Mouse (Mus musculus): Measurements from ENCODE around the gene Sugp1.
"Not testable (repeated sequence)": the region's sequence is repeated elsewhere in the genome, so short reads cannot be mapped to it uniquely, and the experiment has no call there.

Gene Sugp1

GRCm38 (mm10) chr8:70042583-70043455 is at the start of gene Sugp1, which contains the start of gene Mau2:
Sugp1 (plus strand) TSS chr8:70042813.
Mau2 (minus strand) TSS chr8:70042734.
- DNase-seq: peak; percentile 96

GRCm38 (mm10) chr8:69995422-69995775 is 47.2 kb upstream of the Sugp1 start:
- DNase-seq: no peak

DNA sequence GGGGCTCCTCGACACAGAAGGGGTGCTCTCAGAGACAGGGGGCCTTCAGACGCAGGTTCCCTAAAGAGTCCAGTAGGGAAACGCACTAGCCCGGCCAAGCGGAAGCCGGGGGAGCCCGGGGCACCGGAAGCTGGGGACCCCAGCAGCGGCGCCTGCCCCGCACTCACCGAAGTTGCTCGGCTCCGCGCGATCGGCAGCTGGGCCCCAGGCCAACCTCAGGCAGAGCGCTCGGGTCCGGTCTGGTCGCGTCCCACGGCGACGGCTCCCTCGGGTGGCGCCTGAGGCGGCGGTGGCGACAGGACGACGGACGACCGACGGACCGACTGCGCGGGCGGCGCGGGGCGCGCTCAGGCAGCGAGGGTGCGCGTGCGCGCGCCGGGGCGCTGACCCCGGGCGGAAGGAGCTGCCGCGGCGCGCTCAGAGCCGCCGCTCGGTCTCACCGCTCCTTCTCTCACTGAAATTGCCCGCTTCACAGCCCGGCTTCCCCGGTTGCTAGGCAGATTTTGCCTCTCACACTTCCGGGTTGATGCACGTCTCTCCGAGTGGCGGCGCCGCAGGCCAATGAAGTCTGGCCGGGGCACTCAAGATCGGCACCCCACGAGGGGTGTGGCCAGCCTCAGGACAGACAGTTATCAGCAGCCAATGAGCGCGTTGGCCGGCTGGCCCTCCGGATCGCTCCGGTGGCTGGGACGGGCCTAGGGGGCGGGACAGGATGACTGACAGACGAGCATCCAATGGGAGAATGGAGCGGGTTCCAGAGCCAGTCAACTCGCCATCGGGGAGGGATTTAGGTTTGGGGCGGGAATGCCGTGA is 46.6 kb upstream of the Sugp1 start, which contains the start of gene Gatad2a:
TSS of gene Gatad2a (minus strand) at position 609 of the 813 bp plus-strand sequence.
- DNase-seq: peak; percentile 100

GRCm38 (mm10) chr8:69996589-69997285 is 45.9 kb upstream of the Sugp1 start:
- no peak for DNase-seq

DNA sequence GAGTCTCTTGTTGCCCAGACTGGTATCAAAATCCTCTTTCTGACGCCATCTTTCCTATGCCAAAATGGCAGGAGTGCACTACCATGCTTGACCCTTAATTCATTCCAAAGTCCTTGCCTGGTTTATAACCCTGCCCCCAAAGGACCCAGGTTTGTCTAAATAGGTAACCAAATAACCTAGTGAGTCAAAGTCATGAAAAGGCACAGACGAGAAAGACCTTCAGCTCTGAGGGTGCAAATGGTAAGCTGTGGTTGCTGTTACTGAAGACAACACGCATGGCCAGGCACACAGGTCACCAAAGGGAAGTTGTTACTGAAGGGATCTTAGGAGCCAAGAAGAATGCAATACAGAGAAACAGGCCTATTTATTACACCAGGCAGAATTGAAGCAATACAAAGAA is 43.9 kb upstream of the Sugp1 start:
- DNase-seq: no peak

DNA sequence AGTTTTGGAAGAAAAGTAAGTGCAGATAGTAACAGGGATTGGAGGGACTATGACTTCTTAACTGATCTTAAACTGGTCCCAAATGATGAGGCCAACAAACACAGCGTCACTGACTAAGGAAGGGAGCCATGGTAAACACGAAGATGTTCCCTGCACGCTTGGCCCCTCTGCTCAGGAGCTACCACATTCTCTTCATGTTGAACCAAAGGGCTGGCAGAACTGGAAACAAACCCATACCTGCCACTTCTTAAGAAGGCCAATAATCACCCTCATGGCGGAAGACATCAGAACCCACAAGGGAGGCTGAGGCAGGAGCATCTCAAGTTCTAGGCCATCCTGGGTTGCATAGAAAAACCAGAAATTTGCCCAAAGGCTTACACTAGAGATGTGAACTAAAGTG is 43.4 kb upstream of the Sugp1 start:
- DNase-seq: no peak

- DNase-seq: no peak
Measured at GRCm38 (mm10) chr8:70000226-70000625, 42.4 kb upstream of the Sugp1 start.

- peak; percentile 38 for DNase-seq
Measured at GRCm38 (mm10) chr8:70001176-70001891, 41.3 kb upstream of the Sugp1 start.

DNA sequence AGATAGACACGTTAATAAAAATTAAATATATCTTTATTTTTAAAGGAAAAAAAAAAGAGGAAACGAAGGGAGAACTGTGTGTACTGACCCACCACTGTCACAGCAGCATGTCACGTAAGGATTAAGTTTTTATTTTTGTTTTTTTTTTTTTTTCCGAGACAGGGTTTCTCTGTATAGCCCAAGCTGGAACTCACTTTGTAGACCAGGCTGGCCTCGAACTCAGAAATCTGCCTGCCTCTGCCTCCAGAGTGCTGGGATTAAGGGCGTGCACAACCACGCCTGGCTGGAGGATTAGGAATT is 40.8 kb upstream of the Sugp1 start:
- DNase-seq: not testable (repeated sequence)

DNA sequence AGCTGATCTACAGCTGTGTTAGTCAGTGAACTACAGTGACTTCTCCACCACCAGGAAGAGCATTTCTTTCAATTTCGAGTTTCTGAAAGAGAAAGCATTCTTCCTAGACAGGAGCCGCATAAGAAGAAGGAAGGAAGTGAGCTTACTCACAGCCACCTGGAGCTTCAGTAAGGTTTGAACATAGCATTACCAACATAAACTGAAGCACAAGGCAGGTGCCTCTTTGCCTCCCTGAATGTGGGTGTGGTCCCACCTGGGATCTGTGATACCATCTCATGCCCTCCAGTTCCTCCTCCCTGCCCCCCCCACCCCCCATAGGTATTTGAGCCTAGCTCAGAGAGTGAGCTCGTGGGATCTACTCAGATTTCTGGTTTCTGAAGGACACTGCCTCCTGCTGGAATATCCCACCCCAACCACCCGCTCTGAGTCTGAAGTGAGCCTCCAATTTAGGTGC is 39.4 kb upstream of the Sugp1 start:
- no peak for DNase-seq

GRCm38 (mm10) chr8:70004345-70004744 is 38.3 kb upstream of the Sugp1 start:
- no peak for DNase-seq

DNA sequence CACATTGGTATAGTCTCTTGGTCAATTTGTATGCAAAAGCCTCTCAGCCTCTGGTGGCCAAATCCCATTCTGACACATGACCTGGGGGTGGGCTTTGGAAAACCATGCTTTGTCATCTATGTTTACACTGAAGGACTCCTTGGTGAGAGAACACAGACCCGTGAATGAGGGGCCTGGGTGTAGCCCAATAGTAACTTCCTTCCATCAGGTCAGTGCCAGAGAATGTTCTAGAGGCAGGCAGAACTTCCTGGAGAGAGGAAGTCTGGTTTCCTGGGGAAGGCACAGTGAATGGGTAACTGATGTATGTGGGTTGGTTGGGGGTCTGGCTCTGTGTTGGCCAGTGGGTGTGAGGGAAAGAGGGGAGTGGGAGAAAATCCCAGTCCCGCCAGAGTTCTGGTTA is 37.4 kb upstream of the Sugp1 start:
- no peak for DNase-seq

DNA sequence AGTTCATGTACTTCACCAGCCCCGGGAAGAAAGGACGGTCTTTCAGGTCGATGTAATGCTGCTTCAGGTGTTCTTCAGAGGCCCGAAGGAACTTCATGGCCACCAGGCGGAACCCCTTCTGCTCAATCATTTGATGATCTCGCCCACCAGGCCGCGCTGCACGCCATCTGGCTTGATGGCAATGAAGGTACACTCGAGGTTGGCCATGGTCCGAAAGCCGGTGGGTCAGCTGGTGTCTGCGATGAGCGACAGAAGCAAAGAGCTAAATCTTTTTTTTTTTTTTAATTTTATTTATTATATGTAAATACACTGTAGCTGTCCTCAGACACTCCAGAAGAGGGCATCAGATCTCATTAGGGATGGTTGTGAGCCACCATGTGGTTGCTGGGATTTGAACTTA is 31.8 kb upstream of the Sugp1 start:
- not testable (repeated sequence) for DNase-seq

GRCm38 (mm10) chr8:70012350-70012749 is 30.3 kb upstream of the Sugp1 start:
- no peak for DNase-seq

DNA sequence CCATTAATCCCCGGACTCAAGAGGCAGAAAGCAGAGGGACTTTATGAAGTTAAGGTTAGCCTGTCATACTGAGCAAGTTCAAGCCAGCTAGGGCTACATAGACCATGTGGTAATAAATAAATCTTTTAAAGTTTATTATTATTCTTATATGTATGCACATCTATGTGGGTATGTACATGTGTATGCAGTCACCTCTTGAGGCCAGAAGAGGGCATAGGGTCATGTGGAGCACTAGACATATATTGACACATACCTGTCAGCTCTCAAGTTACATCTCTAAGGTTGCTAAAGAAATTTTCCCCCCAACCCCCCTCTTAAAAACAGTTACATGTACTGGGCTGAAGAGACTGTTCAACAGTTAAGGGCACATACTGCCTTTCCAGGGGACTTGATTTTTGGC is 29.9 kb upstream of the Sugp1 start:
- DNase-seq: no peak

GRCm38 (mm10) chr8:70015017-70015416 is 27.6 kb upstream of the Sugp1 start:
- no peak for DNase-seq

- DNase-seq: no peak
Measured at GRCm38 (mm10) chr8:70023596-70023995, 19.0 kb upstream of the Sugp1 start.

DNA sequence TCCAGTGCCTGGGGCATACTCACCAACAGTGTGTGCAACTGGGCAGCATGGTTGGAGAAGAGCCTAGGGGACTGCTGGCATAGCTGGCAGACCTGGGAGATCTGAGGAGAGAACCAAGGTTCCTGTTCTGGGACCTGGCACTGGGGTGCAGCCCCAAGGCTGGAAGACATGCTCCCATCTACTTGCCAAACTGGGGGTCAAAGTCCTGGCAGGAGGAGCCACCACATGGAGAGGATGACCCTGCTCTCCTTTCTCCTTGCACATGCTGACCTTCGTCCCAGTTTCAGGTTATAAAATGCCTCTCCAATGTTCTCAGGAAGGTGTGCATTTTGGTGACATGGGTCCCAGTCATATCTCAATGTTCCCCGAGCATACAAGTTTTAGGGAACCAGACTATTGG is 16.5 kb upstream of the Sugp1 start:
- DNase-seq: no peak

GRCm38 (mm10) chr8:70030255-70030654 is 12.4 kb upstream of the Sugp1 start:
- no peak for DNase-seq

DNA sequence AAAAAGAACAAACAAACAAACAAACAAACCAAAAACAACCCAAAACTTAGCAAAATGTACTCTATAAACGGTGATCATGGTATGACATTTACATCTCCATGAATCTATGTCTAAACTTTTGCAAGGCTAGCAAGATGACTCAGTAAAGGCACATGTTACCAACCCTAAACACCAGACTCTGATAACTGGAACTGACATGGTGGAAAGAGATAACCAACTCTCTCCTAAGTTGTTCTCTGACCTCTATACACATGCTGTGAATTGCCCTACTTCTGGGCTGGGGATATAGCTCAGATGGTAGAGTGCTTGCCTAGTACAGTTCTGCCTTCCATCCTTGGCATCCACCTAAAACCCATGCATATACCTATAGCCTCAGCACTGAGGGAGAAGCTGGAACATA is 4.6 kb upstream of the Sugp1 start:
- DNase-seq: no peak

GRCm38 (mm10) chr8:70041885-70042546 is 597 bp upstream of the Sugp1 start:
- DNase-seq: peak; percentile 66

DNA sequence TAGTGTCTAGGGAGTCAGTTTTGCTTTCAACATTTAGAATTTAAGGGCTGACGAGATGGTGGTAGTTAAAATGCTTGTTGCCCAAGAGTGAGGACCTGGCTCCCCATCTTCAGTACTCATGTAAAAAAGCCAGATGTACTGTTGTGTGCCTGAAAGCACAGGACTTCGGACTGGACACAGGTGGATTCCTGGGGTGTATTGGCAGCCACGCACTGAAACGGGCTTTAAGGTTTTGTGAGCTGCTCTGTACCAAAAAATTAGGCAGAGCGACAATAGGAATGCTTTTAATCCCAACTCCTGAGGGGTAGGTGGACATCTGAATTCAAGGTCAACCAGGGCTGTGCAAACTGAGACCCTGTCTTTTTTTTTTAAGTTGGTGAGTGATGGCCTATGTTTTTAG is 1.4 kb downstream of the Sugp1 start:
- DNase-seq: peak; percentile 42

Data from cerebellum, adult 9-11 months (tissue).